Mouse (Mus musculus): ENCODE results near the gene Chic2.

The Chic2 gene

GRCm38 (mm10) chr5:74975507-74975906, 69.1 kb downstream of the Chic2 start:
- no peak for DNase-seq (ENCODE audit: low spot score in 2 of 2)

- peak in 1 of 2 experiments; percentile 19 for DNase-seq (ENCODE audit: low spot score in 2 of 2)
Measured at GRCm38 (mm10) chr5:74974726-74975411, 69.7 kb downstream of the Chic2 start.

- no peak for DNase-seq (ENCODE audit: low spot score in 2 of 2)
Measured at GRCm38 (mm10) chr5:74974061-74974581, 70.5 kb downstream of the Chic2 start.

- DNase-seq (ENCODE audit: low spot score in 2 of 2), result no peak
Measured at GRCm38 (mm10) chr5:74971418-74971817, 73.2 kb downstream of the Chic2 start.

- DNase-seq (ENCODE audit: low spot score in 2 of 2), result no peak
Measured at GRCm38 (mm10) chr5:74969341-74969740, 75.2 kb downstream of the Chic2 start.

- DNase-seq (ENCODE audit: low spot score in 2 of 2), result no peak
Measured at GRCm38 (mm10) chr5:74967882-74968281, 76.7 kb downstream of the Chic2 start.

- DNase-seq (ENCODE audit: low spot score in 2 of 2), result no peak
Measured at GRCm38 (mm10) chr5:74966891-74967290, 77.7 kb downstream of the Chic2 start.

GRCm38 (mm10) chr5:74962771-74963170, 81.8 kb downstream of the Chic2 start:
- DNase-seq (ENCODE audit: low spot score in 2 of 2), result no peak

GRCm38 (mm10) chr5:74960840-74961543, 83.6 kb downstream of the Chic2 start:
- peak; percentile 14 to 38 for DNase-seq (ENCODE audit: low spot score in 2 of 2)

GRCm38 (mm10) chr5:74960306-74960705, 84.3 kb downstream of the Chic2 start:
- no peak for DNase-seq (ENCODE audit: low spot score in 2 of 2)

GRCm38 (mm10) chr5:74957293-74958076, 87.1 kb downstream of the Chic2 start:
- DNase-seq (ENCODE audit: low spot score in 2 of 2), result no peak

- no peak for DNase-seq (ENCODE audit: low spot score in 2 of 2)
Measured at GRCm38 (mm10) chr5:74956335-74956734, 88.2 kb downstream of the Chic2 start.

GRCm38 (mm10) chr5:74955565-74955964, 89.0 kb downstream of the Chic2 start:
- DNase-seq (ENCODE audit: low spot score in 2 of 2), result no peak

- no peak for DNase-seq (ENCODE audit: low spot score in 2 of 2)
Measured at GRCm38 (mm10) chr5:74952938-74953337, 91.6 kb downstream of the Chic2 start.

GRCm38 (mm10) chr5:74951375-74951774, 93.2 kb downstream of the Chic2 start:
- no peak for DNase-seq (ENCODE audit: low spot score in 2 of 2)

- DNase-seq (ENCODE audit: low spot score in 2 of 2), result no peak
Measured at GRCm38 (mm10) chr5:74949298-74949697, 95.3 kb downstream of the Chic2 start.

GRCm38 (mm10) chr5:74948482-74948881, 96.1 kb downstream of the Chic2 start:
- no peak for DNase-seq (ENCODE audit: low spot score in 2 of 2)

Data from frontal cortex, postnatal 14 days (tissue).